Mouse (Mus musculus) ovary, postnatal 10 days (tissue): ENCODE measurements at regions not wholly inside any gene's neighbourhood (a gene's known extent, or its start where the extent isn't known, plus 50 kb on each side); places are given as distances from the start of the nearest gene placed in this dataset.

Experiments used
- DNase-seq: peaks from one replicate; pipeline ENCODE4 v3.0.0; 2022; ENCODE audit warnings: low spot score

DNA sequence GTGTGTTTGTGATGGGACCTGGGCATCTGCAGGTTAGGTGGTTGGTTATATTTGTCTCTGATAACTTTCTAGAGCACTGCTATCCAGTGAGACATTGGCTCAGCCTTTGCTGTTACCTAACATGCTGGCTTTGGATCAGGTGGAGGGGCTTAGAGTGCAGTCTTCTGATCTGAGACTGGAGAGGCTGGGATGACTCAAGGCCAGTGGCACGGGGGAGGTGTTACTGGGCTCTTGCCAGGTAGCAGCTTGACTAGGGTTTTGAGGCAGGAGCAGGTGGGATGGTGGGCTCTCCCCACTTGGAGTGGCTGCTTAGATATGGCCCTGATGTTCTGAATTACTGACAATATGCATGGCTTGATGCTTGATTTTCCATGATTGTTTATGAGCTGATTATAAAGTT, 236.0 kb downstream of the Zfp704 start:
- no peak for DNase-seq

DNA sequence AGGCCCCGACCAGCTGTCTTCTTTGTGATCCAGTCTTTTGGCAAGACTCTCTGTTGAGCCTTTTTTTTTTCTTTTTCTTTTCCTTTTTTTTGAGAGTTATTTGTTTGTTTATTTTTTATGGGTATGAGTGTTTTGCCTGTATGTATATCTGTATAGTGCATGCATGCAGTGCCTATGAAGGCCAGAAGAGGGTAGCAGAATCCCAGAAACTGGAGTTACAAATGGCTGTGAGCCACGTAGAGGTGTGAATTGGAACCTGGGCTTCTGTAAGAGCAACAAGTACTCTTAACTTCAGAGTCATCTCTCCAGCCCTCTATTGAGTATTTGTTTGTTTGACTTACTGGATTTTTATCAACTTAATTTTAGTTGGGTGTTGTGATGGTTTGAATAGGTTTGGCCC, 239.8 kb downstream of the Zfp704 start:
- DNase-seq, result no peak

DNA sequence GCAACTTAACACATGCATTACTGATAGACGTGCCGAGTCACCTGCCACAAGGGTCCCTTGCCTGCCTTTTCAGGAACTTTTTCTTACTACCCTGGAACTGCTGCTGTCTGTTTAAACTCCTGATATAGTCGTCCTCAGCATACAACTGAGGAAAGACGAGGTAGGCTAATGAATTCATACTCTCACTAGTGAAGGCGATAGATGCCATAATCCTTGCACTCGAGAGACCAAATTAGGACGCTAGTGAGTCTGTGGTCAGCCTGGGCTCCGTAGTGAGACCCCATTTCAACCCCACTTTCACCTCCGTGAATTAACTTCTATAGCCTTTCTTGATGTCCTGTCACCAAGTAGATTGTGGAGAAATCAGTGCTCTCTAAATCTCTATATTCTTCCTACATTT, 244.1 kb downstream of the Zfp704 start:
- no peak for DNase-seq

DNA sequence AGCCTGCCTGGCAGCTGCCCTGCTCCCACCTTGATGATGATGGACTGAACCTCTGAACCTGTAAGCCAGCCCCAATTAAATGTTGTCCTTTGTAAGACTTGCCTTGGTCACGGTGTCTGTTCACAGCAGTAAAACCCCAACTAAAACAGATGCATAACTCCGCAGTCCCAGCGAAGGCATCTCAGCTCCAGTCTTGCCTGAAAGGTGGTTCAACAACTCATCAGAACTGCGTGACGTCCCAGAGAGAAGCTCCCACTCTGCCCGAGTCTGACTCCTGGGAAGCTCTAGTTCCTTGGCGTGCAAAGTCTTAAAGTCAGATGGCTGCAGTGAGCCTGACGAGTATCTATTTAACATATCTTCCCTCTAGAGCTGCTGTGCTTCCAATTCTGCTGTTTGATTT, 250.7 kb downstream of the Zfp704 start:
- no peak for DNase-seq

DNA sequence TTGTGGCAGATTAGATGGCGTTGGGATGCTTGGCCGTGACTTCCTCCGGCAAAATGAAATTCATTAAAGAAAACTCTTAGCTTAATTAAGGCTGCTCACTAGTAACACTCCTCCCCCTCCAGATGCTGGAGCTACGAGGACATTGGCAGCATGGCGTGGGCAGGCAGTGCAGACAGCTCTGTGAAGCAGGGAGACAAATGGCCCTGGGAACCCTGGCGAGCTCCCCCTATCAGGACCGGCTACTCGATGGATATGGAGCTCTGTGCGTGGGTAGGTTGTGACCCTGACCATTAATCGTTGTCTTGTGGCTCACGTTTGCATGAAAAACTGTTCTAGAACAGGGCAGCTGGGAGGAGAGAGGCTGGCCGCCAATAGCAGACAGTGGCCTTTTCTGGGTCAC, 251.8 kb downstream of the Zfp704 start:
- DNase-seq, result no peak

DNA sequence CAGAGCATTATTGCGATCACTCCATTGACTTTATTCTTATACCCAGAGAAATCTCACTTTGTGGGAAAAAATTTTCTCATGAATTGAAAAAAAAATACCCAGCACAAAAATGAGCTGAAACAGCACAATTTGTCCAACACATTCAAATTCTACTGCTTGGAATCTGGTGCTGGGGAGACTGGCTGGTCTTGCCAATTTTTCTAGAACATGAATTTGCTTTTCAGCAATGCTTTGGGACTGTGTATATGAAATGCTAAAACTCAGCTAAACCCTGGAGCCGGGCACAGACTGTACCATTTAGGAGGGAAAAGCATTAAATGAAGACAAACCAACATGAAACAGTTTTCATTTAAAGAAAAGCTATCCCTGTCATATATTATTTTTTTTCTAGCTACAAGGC, 252.2 kb downstream of the Zfp704 start:
- DNase-seq, result no peak

DNA sequence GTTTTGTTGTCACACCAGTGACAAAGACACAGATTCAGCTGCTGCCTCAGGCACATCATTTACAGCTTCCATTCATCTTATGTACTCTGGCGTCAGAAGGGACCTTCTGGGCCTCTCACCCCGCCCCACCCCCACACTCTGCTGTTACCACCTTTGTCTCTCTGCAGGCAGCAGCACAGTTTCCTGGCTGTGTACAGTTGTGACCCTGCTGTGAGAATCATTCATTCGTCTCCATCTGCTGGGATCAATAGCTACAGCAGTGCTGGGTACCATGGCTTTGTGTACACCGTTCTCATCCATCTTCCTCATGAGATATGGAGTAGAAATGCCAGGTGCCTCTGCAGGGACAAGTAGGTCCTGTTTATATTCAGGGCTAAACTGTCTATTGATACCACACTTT, 254.0 kb downstream of the Zfp704 start:
- DNase-seq, result no peak

DNA sequence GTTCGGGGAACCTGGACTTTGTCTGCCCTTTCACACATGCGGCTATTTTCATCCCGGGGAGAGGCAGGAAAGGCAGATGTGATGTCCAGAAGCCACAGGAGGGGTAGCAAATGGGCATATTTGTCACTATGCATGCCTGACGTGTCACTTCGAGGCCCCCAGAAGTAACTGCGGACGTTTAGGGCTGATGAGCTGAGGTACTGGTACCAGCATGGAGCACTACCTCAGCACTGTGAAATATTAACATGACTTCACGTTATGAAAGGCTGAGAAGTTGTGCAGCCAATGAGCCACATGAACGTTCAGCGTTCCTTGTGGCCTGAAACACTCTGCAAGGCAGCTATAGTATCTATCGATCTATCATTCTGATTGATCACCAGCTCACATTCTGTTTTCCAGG, 255.1 kb downstream of the Zfp704 start:
- no peak for DNase-seq

DNA sequence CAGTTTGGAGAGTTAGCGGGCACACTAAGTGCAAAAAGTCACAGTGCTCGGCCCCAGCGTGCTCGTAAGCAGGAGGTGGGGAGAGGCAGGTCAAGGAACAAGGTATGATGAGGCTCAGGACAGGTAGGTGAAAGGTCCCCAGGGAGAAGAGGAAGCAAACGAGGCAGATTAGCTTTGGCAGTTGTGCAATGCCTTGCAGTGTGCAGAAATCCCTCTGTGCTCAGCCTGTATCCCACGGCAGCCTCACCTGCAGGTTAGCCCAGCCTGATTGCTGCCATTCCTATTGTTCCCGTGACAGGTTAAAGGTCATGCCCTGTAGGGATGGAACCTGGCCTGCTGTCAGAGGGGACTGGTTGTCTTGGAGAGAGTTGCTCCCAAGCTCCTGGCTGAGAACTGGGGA, 257.6 kb downstream of the Zfp704 start:
- no peak for DNase-seq

DNA sequence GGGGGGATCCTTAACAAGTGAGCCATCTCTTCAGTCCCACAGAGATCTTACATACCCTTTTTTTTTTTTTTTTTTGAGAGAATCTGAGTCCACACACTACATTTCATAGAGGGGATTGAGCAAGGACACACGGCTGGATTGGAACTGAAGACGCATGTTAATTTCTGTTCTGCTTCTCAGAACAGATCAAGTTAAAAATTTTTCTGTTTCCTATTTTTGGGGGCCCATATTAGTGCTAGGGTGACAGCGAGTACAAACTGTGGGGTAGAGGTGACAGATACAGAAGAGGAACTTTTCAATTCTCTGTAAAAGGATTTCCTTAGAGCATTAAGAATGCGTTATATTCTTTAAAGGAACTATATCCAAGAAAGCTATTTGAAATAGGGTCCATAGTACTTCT, 260.1 kb downstream of the Zfp704 start:
- DNase-seq, result no peak

DNA sequence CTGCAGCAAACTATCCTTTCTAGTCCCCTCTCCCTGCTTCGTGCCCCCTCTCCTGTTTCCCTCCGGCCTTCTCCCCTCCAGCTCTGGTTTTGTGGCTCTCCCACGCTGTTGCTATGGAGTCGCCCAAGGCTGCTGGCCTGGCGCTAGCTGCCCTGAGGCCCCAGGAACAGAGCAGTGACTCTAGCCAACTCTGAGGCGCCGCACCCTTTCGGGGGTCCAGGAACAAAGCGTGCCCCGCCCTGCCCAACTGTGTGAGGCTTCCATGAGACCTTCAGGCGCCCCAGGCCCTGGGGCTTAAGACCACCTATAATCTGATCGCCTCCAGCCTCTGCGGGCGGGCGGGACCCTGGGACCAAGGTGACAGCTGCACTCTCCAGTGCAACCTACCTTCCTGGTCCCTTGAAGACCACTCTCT, 262.4 kb downstream of the Zfp704 start:
- peak; percentile 49 for DNase-seq

DNA sequence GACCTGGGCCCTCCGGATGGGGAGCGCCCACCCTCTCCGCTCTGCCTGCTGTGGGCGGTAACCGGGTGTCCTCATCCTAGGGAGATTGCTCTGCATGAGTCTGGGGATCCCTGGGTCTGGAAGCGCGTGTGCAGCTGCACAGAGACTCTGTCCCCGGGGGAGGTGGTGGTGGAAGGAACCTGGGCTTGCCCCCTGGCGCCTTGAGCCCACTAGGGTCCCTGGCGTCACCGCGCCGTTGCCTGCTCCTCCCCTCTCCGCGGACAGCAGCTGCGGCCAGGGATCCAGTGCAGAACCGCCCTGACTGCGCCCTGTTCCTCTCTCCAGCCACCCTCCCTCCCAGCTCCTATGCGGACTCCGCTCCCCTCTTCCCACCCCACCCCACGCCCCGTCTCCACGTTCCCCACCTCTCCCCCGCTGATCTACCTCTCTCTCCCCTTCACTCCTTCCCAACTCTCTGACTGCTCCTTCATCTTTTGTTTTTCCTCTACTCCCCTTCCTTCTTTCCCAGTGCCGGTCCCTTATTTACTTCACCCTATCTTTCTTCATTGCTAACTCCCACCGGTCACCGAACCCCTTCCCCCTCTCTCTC, 262.9 kb downstream of the Zfp704 start:
- no peak for DNase-seq

DNA sequence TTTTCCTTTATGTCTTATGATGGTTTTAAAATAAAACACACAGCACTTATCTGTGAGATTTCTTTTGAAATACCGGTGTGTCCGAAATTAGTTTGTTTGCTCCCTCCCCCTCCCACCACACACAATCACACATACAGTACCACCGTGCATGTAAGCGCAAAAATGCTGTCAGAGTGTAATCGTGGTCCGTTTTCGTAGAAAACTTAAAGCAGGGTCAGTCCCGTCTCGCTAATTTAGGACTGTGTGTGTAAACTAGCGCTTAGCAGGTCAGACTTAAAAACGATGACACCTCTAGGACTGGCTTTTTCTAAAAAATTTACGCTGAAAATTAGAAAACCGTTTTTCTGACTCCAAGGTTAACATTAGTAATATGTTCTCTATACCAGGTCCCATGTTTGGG, 263.5 kb downstream of the Zfp704 start:
- no peak for DNase-seq

DNA sequence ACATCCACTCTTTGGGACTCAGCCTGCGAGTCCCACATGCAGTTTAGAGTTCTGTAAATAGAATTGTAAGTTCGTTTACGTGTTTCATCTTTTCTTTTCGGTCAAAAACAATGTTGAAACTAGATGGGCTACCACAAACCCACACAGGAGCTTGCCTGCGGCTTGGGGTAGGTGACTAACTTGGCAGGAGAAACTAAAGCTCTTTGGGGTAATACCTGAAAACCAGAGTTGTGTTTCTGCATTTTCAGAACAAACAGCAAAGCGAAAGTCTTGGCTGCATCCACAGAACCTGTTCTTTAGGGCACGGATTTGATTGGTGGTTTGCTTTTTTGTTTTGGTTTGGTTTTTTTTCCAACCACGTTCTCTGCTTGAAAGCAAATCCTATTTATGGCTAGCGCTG, 264.0 kb downstream of the Zfp704 start:
- DNase-seq, result no peak

DNA sequence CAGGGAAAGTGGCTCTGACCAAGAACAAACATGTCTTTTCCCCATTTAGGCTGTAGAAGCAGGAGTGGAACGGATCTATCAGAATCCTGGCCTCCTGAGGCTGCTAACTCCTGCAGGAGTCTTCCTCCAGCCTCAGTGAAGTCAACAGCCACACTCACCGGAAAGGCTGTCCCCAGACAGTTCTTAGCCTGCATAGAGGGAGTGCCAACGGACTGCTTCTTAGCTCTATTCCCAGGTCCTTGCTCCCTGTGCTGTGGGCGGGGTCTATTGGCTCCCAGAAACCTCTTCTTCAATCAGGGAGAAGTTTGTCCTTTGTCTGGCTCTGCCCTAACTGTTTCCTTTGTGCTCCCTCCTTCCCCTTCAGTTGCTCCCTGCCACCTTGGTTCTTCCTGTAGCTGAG, 266.3 kb downstream of the Zfp704 start:
- no peak for DNase-seq

DNA sequence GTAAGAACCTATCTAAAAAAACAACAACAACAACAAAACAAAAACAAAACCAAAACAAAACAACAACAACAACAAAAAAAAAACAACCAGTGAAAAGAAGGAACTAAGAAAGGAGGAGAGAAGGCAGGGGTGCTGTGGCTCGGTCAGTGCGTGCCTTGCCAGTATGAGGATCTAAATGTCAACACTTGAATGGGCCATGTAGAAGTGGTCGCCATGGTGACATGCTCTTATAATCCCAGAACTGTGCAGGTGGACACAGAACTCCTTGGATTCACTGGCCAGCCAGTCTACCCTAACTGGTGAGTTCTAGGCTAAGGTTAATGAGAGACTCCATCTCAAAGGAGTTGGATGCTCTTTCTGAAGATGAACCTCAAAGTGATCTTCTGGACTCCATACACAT, 267.7 kb downstream of the Zfp704 start:
- no peak for DNase-seq

DNA sequence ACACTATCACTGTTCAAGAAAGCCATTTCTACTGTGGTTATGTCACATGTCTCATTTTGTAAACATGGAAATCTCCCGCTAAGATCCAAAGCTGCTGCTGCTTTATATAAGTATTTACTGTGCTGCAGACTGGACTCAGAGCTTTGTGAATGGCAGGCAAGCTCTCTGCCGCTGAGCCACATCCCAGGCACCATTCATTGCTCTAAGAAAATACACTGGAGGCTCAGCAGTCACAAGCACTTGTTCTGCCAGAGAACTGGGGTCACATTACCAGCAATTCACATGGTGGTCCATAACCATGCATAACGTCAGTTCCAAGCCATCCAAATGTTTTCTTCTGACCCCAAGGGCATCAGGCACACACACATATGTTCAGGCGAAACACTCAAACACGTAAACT, 268.2 kb downstream of the Zfp704 start:
- DNase-seq, result no peak

DNA sequence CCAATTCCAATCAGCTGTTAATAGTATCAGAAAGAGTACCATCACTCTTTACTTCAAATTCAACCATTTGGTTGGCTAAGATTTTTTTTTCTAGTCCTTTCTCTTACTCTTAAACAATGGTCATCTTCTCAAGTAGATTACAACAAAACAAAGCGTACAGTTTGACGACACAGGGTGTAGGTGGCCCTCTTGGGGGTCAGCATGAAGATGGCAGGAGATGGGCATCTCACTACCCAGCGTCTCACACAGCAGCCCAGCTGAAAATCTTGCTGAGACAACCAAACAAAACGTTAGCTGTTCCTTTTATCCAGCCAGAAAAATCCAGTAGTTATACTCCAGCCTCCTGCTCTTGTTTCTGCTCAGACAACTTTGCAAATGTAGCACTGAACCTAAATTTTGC, 268.6 kb downstream of the Zfp704 start:
- no peak for DNase-seq

DNA sequence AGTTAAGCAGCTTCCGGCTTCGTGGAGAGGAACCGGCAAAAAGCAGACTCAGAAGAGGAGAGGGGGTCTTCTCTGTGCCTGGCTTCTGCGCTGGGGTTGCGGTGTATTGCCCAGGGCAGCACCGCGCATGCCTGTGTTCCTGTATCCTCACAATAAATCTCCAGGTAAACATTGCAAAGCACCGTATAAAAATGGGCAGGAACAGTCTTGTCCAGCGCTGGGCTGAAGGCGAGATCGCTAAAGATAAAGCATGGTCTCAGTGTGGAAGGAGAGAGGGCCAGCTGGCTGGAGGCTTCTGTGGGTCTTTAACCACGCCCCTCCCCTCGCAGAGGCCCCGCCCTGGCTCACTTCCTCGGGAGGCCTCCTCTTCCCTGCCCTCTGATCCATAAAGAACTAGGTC, 269.1 kb downstream of the Zfp704 start:
- DNase-seq, result no peak

DNA sequence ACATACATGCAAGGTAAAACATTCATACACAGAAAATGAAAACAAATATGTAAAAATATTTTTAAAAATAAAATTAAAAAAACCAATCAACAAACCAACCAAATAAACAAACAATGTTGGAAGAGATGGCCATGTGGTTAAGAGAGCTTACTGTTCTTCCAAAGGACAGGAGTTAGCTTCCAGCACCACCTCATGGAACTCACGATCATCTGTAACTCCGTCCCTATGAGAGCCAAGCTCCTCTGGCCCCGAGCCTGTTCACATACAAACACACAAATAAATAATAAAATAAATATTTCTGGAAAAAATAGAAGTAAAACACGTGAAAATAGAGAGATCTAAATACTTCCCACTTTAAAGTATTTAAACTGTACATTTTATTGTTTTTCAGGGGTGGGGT, 269.5 kb downstream of the Zfp704 start:
- no peak for DNase-seq

DNA sequence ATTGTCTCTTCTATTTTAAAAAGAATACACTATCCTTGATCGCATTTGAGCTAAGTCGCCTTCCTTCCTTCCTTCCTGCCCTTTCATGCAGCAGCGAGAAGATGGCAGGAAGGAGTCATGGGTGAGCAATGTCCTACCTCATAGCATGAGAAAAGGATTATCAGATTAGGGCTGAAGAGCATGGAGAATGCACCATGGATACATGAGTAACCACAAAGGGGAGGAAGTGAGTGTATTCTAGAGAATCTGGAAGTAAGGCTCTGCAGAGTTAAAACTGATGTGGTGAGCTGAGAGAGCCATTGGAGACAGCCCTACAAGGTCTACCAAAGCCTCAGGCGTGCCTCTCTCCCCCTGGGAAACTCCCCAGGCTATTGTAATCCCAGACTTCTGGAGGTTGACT, 270.2 kb downstream of the Zfp704 start:
- DNase-seq, result no peak

DNA sequence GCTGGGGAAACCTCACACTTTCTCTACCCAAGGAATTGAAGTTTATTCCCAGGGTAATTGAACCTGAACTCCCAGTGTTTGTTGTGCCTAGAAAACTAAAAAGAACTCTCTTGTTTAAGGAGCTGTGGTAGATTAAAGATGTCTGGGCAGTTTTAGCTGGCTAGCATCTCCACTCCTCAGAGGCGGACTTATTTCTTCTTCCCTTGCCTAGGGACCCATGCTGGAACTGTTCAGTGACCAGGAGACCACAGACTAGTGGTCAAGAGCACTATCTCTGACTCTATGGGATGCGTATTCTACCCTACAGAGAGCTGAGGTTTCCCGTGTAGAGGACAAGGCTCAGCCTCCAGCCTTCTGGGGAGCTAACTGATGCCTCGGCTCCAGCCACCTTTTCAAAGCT, 274.3 kb downstream of the Zfp704 start:
- DNase-seq, result no peak
